Mouse (Mus musculus) midbrain, embryonic 15.5 days (tissue): ENCODE data around the gene Usp45. TPM values are rescaled to one million over a fixed set of nuclear protein-coding genes. Genes with fewer than 3 reads are reported as not detected.

Source experiments
- ATAC-seq: fragments of 200-750 bp; cut with Nextera tagmentation; replicated peaks from 2 replicates; pipeline ENCODE4 v1.8.0; 2017; ENCODE audit warnings: moderate TSS enrichment
- H3K27ac ChIP-seq: fragments of 300-500 bp; sonication (generic); 2 replicates; pipeline ENCODE4 v1.5.1; 2015; ENCODE audit warnings: mild to moderate bottlenecking, inconsistent platforms
- H3K27me3 ChIP-seq: fragments of 300-500 bp; sonication (generic); replicated peaks from 2 replicates; pipeline ENCODE4 v1.6.1; 2015; ENCODE audit warnings: inconsistent platforms
- H3K36me3 ChIP-seq: fragments of 300-500 bp; sonication (generic); replicated peaks from 2 replicates; pipeline ENCODE4 v1.6.1; 2015; ENCODE audit warnings: inconsistent platforms
- H3K4me1 ChIP-seq: fragments of 300-500 bp; sonication (generic); 2 replicates; pipeline ENCODE4 v1.6.1; 2015; ENCODE audit warnings: inconsistent platforms
- H3K4me2 ChIP-seq: fragments of 300-500 bp; sonication (generic); 2 replicates; pipeline ENCODE4 v1.6.1; 2015; ENCODE audit warnings: inconsistent platforms, mild to moderate bottlenecking, moderate library complexity
- H3K4me3 ChIP-seq: fragments of 300-500 bp; sonication (generic); 2 replicates; pipeline ENCODE4 v1.5.1; 2015; ENCODE audit warnings: mild to moderate bottlenecking, inconsistent platforms
- H3K9ac ChIP-seq: fragments of 300-500 bp; sonication (generic); 2 replicates; pipeline ENCODE4 v1.6.1; 2015; ENCODE audit warnings: mild to moderate bottlenecking, inconsistent platforms
- H3K9me3 ChIP-seq: fragments of 300-500 bp; sonication (generic); 2 replicates; pipeline ENCODE4 v1.6.1; 2016; ENCODE audit warnings: inconsistent platforms
- WGBS: fragments of 180-500 bp; shearing (Covaris S2); methylation state at CpG from one replicate; pipeline ENCODE4 v1.1.7; 2015; ENCODE audit warnings: mixed read lengths; 5-methylcytosine and 5-hydroxymethylcytosine counted together
- polyA plus RNA-seq: library from polyadenylated mRNA; unstranded; fragments of >200 nt; fragmentation: Nextera tagmentation; extraction: Ambion mirVana; gene quantifications from 2 replicates; pipeline ENCODE4 v1.2.1, GENCODE M21; 2015

Gene Usp45
- polyA plus RNA-seq, 1 experiment from 2014 or later = 5.9 TPM

DNA sequence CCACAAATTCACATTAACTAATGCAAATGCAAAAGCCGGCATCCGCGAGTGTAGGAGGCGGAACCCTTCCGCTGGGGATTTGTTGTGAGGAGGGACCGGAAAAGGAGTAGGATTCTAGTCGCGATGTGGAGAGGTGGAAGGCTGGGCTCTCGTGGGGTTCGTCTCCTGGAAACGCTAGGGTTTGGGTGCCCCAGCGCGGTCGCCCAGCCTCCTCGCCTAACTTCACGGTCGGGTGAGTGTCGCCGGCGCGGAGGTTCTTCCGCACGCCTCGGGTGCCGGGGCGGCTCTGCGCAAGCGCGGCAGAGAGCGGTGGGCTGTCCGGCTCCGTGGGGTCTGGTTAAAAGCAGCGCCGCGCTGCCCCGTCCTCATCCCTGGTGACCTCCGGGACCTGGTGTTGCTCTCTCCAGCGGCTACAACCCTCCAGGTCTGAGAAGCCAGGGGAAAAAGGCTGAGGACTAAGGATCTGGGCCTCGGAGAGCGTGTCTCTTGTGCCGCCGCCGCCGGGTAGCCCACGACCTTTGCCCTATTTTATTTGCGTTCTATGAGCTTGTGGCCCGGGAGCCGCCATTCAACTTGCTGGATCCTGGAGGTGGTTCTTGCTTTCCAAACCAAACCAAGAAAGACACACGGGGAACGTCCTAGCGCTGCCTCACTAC is 112.7 kb downstream of the Usp45 start, which contains the start of gene Coq3:
Coq3 (plus strand) TSS at position 109 of the 656 bp plus-strand sequence.
- Histone ChIP-seq H3K36me3 (peaks cover 7% of the 10 kb centered on the region; the same call in 1 of the 2 replicates), H3K27me3 (no peaks in the 10 kb centered on the region), H3K4me1 (peaks cover 5% of the 10 kb centered on the region; the same call in 1 of the 2 replicates), H3K4me2 (peak within 1 kb of the TSS; percentile 68), H3K4me3 (peak within 1 kb of the TSS; percentile 87), H3K9me3 (no peaks in the 10 kb centered on the region), H3K9ac (peak within 1 kb of the TSS; percentile 77), H3K27ac (peak within 1 kb of the TSS; percentile 94)
- under 1% methylated on average over 51 of the region's 51 CpGs for WGBS
- ATAC-seq = peak; percentile 96

- ATAC-seq = no peak
- no peaks in the 10 kb centered on the region for H3K36me3 ChIP-seq
- H3K27ac ChIP-seq = no peak overlapping the region
- 95% methylated on average over 6 of the region's 6 CpGs for WGBS
- H3K4me3 ChIP-seq = no peak overlapping the region
- H3K4me2 ChIP-seq = no peak overlapping the region
- H3K27me3 ChIP-seq = no peaks in the 10 kb centered on the region
- no peaks in the 10 kb centered on the region for H3K9me3 ChIP-seq
- no peak overlapping the region for H3K9ac ChIP-seq
- peaks cover 5% of the 10 kb centered on the region; the same call in 1 of the 2 replicates for H3K4me1 ChIP-seq
These were observed 115.8 kb downstream of the Usp45 start for GRCm38 (mm10) chr4:21882806-21883205.

DNA sequence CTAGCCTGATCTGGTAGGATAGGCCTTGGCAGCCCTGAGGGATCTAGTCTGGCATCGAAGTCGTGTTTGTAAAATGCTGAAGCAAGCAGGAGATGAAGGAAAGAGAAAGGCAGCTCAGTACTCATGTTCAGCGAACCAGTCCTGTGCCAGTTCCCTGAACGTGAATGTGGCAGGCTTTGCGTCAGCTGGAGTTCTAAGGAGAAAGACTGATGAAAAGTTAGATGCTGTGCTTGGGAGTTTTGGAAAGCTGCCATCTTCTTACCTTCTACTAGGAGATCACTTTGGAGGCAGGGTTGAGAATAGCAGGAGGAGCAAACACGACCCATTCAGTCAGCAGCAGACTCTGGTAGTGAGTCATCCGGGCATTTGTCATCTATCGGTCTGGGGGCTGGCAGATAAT is 118.9 kb downstream of the Usp45 start:
- H3K4me2 ChIP-seq = no peak overlapping the region
- 89% methylated on average over 8 of the region's 8 CpGs for WGBS
- no peaks in the 10 kb centered on the region for H3K27me3 ChIP-seq
- no peaks in the 10 kb centered on the region for H3K4me1 ChIP-seq
- no peaks in the 10 kb centered on the region for H3K36me3 ChIP-seq
- H3K27ac ChIP-seq = no peak overlapping the region
- H3K9ac ChIP-seq = no peak overlapping the region
- no peak overlapping the region for H3K4me3 ChIP-seq
- no peak for ATAC-seq
- H3K9me3 ChIP-seq = no peaks in the 10 kb centered on the region

Other genes with a start within 250 kb of the Usp45 start
- gene Prdm13, start 81.2 kb upstream of the Usp45 start, polyA plus RNA-seq = 0.09 and 0.38 TPM in 2 replicates
- gene Ccnc, start 39.5 kb upstream of the Usp45 start, polyA plus RNA-seq = 60.5 and 63.4 TPM in 2 replicates
- gene Tstd3, start 56 bp downstream of the Usp45 start, polyA plus RNA-seq = 25.3 and 27.8 TPM in 2 replicates
- gene Pnisr, start 80.4 kb downstream of the Usp45 start, polyA plus RNA-seq = 192 and 209 TPM in 2 replicates
- gene Coq3, start 112.5 kb downstream of the Usp45 start, polyA plus RNA-seq = 14.3 and 14.6 TPM in 2 replicates
- gene Faxc, start 164.2 kb downstream of the Usp45 start, polyA plus RNA-seq = 20.7 and 22.5 TPM in 2 replicates